Mouse (Mus musculus): ENCODE data around the gene Myh7. TPM values are rescaled to one million over a fixed set of nuclear protein-coding genes. Genes with fewer than 3 reads are reported as not detected.

Gene Myh7
- polyA plus RNA-seq, 1 experiment from 2014 or later, result 16.4 TPM

GRCm38 (mm10) chr14:54941024-54941978 lies 53.1 kb downstream of the Myh7 start:
- DNase-seq (ENCODE audit: low spot score) (no peak), ATAC-seq (no peak)
- Histone ChIP-seq H3K9me3 (ENCODE audit: low read length) (no peaks in the 10 kb centered on the region), H3K27ac (ENCODE audit: low read length) (no peak overlapping the region), H3K4me1 (ENCODE audit: insufficient read depth, low read depth, low read length) (no peaks in the 10 kb centered on the region), H3K4me2 (replicated peaks; ENCODE audit: low read depth, low read length) (no peak overlapping the region), H3K27me3 (replicated peaks; ENCODE audit: insufficient read depth, low read length) (no peaks in the 10 kb centered on the region), H3K36me3 (ENCODE audit: insufficient read depth, low read length) (no peaks in the 10 kb centered on the region), H3K4me3 (ENCODE audit: low read depth, low read length) (no peak overlapping the region), H3K9ac (replicated peaks; ENCODE audit: low read depth) (no peak overlapping the region)
- WGBS, result 56% methylated on average over 13 of the region's 13 CpGs
- TF ChIP-seq EP300 (IDR thresholded peaks at IDR 0.05), result no peak
- no peak for TF ChIP-seq CTCF (IDR thresholded peaks at IDR 0.05)

- H3K36me3 ChIP-seq (ENCODE audit: insufficient read depth, low read length), result no peaks in the 10 kb centered on the region
- H3K27ac ChIP-seq (ENCODE audit: low read length), result no peak overlapping the region
- 66% methylated on average over 3 of the region's 3 CpGs for WGBS
- TF ChIP-seq EP300 (IDR thresholded peaks at IDR 0.05) (no peak), CTCF (IDR thresholded peaks at IDR 0.05) (no peak)
- H3K4me3 ChIP-seq (ENCODE audit: low read depth, low read length), result no peak overlapping the region
- ATAC-seq (no peak), DNase-seq (ENCODE audit: low spot score) (no peak)
- H3K9me3 ChIP-seq (ENCODE audit: low read length), result no peaks in the 10 kb centered on the region
- no peak overlapping the region for H3K9ac ChIP-seq (replicated peaks; ENCODE audit: low read depth)
- no peaks in the 10 kb centered on the region for H3K4me1 ChIP-seq (ENCODE audit: insufficient read depth, low read depth, low read length)
- H3K4me2 ChIP-seq (replicated peaks; ENCODE audit: low read depth, low read length), result no peak overlapping the region
- no peaks in the 10 kb centered on the region for H3K27me3 ChIP-seq (replicated peaks; ENCODE audit: insufficient read depth, low read length)
These were observed 54.3 kb downstream of the Myh7 start for GRCm38 (mm10) chr14:54940176-54940530.

GRCm38 (mm10) chr14:54939434-54940175 lies 54.8 kb downstream of the Myh7 start:
- H3K4me2 ChIP-seq (replicated peaks; ENCODE audit: low read depth, low read length), result no peak overlapping the region
- 37% methylated on average over 12 of the region's 12 CpGs for WGBS
- H3K4me3 ChIP-seq (ENCODE audit: low read depth, low read length), result no peak overlapping the region
- DNase-seq (ENCODE audit: low spot score), result peak; percentile 92
- TF ChIP-seq CTCF (IDR thresholded peaks at IDR 0.05) (peak; percentile 91), EP300 (IDR thresholded peaks at IDR 0.05) (no peak)
- peak overlapping the region; percentile 20; the same call in 1 of the 2 replicates for H3K27ac ChIP-seq (ENCODE audit: low read length)
- H3K9me3 ChIP-seq (ENCODE audit: low read length), result no peaks in the 10 kb centered on the region
- H3K36me3 ChIP-seq (ENCODE audit: insufficient read depth, low read length), result no peaks in the 10 kb centered on the region
- ATAC-seq, result peak; percentile 92
- H3K27me3 ChIP-seq (replicated peaks; ENCODE audit: insufficient read depth, low read length), result no peaks in the 10 kb centered on the region
- H3K4me1 ChIP-seq (ENCODE audit: insufficient read depth, low read depth, low read length), result no peaks in the 10 kb centered on the region
- H3K9ac ChIP-seq (replicated peaks; ENCODE audit: low read depth), result no peak overlapping the region

- no peak for DNase-seq (ENCODE audit: low spot score)
- Histone ChIP-seq H3K36me3 (ENCODE audit: insufficient read depth, low read length) (no peaks in the 10 kb centered on the region), H3K27ac (ENCODE audit: low read length) (no peak overlapping the region), H3K4me1 (ENCODE audit: insufficient read depth, low read depth, low read length) (no peaks in the 10 kb centered on the region), H3K9ac (replicated peaks; ENCODE audit: low read depth) (no peak overlapping the region), H3K4me2 (replicated peaks; ENCODE audit: low read depth, low read length) (no peak overlapping the region), H3K4me3 (ENCODE audit: low read depth, low read length) (no peak overlapping the region), H3K9me3 (ENCODE audit: low read length) (no peaks in the 10 kb centered on the region), H3K27me3 (replicated peaks; ENCODE audit: insufficient read depth, low read length) (no peaks in the 10 kb centered on the region)
- no peak for ATAC-seq
- TF ChIP-seq EP300 (IDR thresholded peaks at IDR 0.05) (no peak), CTCF (IDR thresholded peaks at IDR 0.05) (no peak)
- WGBS, result 69% methylated on average over 15 of the region's 15 CpGs
These were observed 55.8 kb downstream of the Myh7 start for GRCm38 (mm10) chr14:54938431-54939219.

GRCm38 (mm10) chr14:54937361-54938182 lies 56.9 kb downstream of the Myh7 start:
- 85% methylated on average over 16 of the region's 16 CpGs for WGBS
- Histone ChIP-seq H3K4me2 (replicated peaks; ENCODE audit: low read depth, low read length) (no peak overlapping the region), H3K9me3 (ENCODE audit: low read length) (no peaks in the 10 kb centered on the region), H3K27ac (ENCODE audit: low read length) (no peak overlapping the region), H3K36me3 (ENCODE audit: insufficient read depth, low read length) (no peaks in the 10 kb centered on the region), H3K27me3 (replicated peaks; ENCODE audit: insufficient read depth, low read length) (no peaks in the 10 kb centered on the region), H3K4me3 (ENCODE audit: low read depth, low read length) (no peak overlapping the region), H3K9ac (replicated peaks; ENCODE audit: low read depth) (no peak overlapping the region), H3K4me1 (ENCODE audit: insufficient read depth, low read depth, low read length) (no peaks in the 10 kb centered on the region)
- no peak for DNase-seq (ENCODE audit: low spot score)
- no peak for TF ChIP-seq CTCF (IDR thresholded peaks at IDR 0.05)
- TF ChIP-seq EP300 (IDR thresholded peaks at IDR 0.05), result no peak
- no peak for ATAC-seq
